Mouse (Mus musculus) embryonic facial prominence, embryonic 14.5 days (tissue): ENCODE measurements around the gene Secisbp2l. TPM values are rescaled to one million over a fixed set of nuclear protein-coding genes. Genes with fewer than 3 reads are reported as not detected.

Source experiments
- ATAC-seq: fragments of 200-750 bp; cut with Nextera tagmentation; 2 replicates; pipeline ENCODE4 v1.8.0; 2017; ENCODE audit warnings: low read depth, moderate number of reproducible peaks, moderate TSS enrichment
- DNase-seq: peaks from one replicate; pipeline ENCODE4 v3.0.0-alpha.2; 2015; ENCODE audit warnings: low spot score
- H3K27ac ChIP-seq: fragments of 300-500 bp; sonication (generic); replicated peaks from 2 replicates; pipeline ENCODE4 v1.5.1; 2014; ENCODE audit warnings: low read depth, mild to moderate bottlenecking, low read length, moderate library complexity
- H3K27me3 ChIP-seq: fragments of 300-500 bp; sonication (generic); replicated peaks from 2 replicates; pipeline ENCODE4 v1.6.1; 2014; ENCODE audit warnings: low read length; ENCODE audit not compliant: control insufficient read depth, insufficient read depth
- H3K36me3 ChIP-seq: fragments of 300-500 bp; sonication (generic); 2 replicates; pipeline ENCODE4 v1.6.1; 2014; ENCODE audit warnings: low read length, mixed read lengths; ENCODE audit not compliant: control insufficient read depth, insufficient read depth
- H3K4me1 ChIP-seq: fragments of 300-500 bp; sonication (generic); 2 replicates; pipeline ENCODE4 v1.6.1; 2014; ENCODE audit warnings: antibody characterized with exemption, low read length; ENCODE audit not compliant: control insufficient read depth, insufficient read depth
- H3K4me2 ChIP-seq: fragments of 300-500 bp; sonication (generic); 2 replicates; pipeline ENCODE4 v1.6.1; 2014; ENCODE audit warnings: low read depth, mild to moderate bottlenecking, low read length, moderate library complexity, mixed read lengths
- H3K4me3 ChIP-seq: fragments of 300-500 bp; sonication (generic); 2 replicates; pipeline ENCODE4 v1.5.1; 2014; ENCODE audit warnings: low read depth, mild to moderate bottlenecking, low read length
- H3K9ac ChIP-seq: fragments of 300-500 bp; sonication (generic); 2 replicates; pipeline ENCODE4 v1.6.1; 2014; ENCODE audit warnings: low read depth, mild to moderate bottlenecking, low read length, moderate library complexity, mixed read lengths
- H3K9me3 ChIP-seq: fragments of 300-500 bp; sonication (generic); 2 replicates; pipeline ENCODE4 v1.6.1; 2016; ENCODE audit warnings: low read length; ENCODE audit not compliant: control insufficient read depth
- WGBS: fragments of 180-500 bp; shearing (Covaris S2); extraction: QIAGEN DNeasy Blood & Tissue Kit; methylation state at CpG from one replicate; pipeline ENCODE4 v1.1.7; 2014; 5-methylcytosine and 5-hydroxymethylcytosine counted together
- polyA plus RNA-seq: library from polyadenylated mRNA; unstranded; fragments of >200 nt; fragmentation: Nextera tagmentation; extraction: Ambion mirVana; gene quantifications from 2 replicates; pipeline ENCODE4 v1.2.1, GENCODE M21; 2014

The Secisbp2l gene
- polyA plus RNA-seq, 1 experiment from 2014 or later: 21.8 TPM

- no peaks in the 10 kb centered on the region for H3K27me3 ChIP-seq
- no peaks in the 10 kb centered on the region for H3K9me3 ChIP-seq
- no peak overlapping the region for H3K27ac ChIP-seq
- no peaks in the 10 kb centered on the region for H3K36me3 ChIP-seq
- H3K9ac ChIP-seq: no peak overlapping the region
- DNase-seq: no peak
- WGBS: 88% methylated on average over 4 of the region's 4 CpGs
- no peak for ATAC-seq
- no peak overlapping the region for H3K4me2 ChIP-seq
- H3K4me1 ChIP-seq: no peaks in the 10 kb centered on the region
- H3K4me3 ChIP-seq: no peak overlapping the region
These were observed 7.6 kb upstream of the Secisbp2l start for GRCm38 (mm10) chr2:125790242-125790641.

GRCm38 (mm10) chr2:125789265-125789664, 6.6 kb upstream of the Secisbp2l start:
- no peaks in the 10 kb centered on the region for H3K36me3 ChIP-seq
- 64% methylated on average over 5 of the region's 5 CpGs for WGBS
- no peaks in the 10 kb centered on the region for H3K9me3 ChIP-seq
- DNase-seq (no peak), ATAC-seq (no peak)
- no peak overlapping the region for H3K27ac ChIP-seq
- H3K4me1 ChIP-seq: no peaks in the 10 kb centered on the region
- no peak overlapping the region for H3K4me3 ChIP-seq
- H3K9ac ChIP-seq: no peak overlapping the region
- H3K27me3 ChIP-seq: no peaks in the 10 kb centered on the region
- H3K4me2 ChIP-seq: no peak overlapping the region

GRCm38 (mm10) chr2:125788785-125789184, 6.1 kb upstream of the Secisbp2l start:
- Histone ChIP-seq H3K27ac (no peak overlapping the region), H3K9ac (no peak overlapping the region), H3K36me3 (no peaks in the 10 kb centered on the region), H3K4me1 (no peaks in the 10 kb centered on the region), H3K4me2 (no peak overlapping the region), H3K9me3 (no peaks in the 10 kb centered on the region), H3K27me3 (no peaks in the 10 kb centered on the region), H3K4me3 (no peak overlapping the region)
- no peak for DNase-seq
- 81% methylated on average over 3 of the region's 3 CpGs for WGBS
- ATAC-seq: no peak

GRCm38 (mm10) chr2:125788351-125788750, 5.7 kb upstream of the Secisbp2l start:
- ATAC-seq (no peak), DNase-seq (no peak)
- Histone ChIP-seq H3K9ac (no peak overlapping the region), H3K27me3 (no peaks in the 10 kb centered on the region), H3K9me3 (no peaks in the 10 kb centered on the region), H3K4me1 (peaks cover 4% of the 10 kb centered on the region; the same call in 1 of the 2 replicates), H3K36me3 (no peaks in the 10 kb centered on the region), H3K4me2 (no peak overlapping the region), H3K27ac (no peak overlapping the region), H3K4me3 (no peak overlapping the region)

- no peak for DNase-seq
- Histone ChIP-seq H3K27me3 (no peaks in the 10 kb centered on the region), H3K4me1 (peaks cover 19% of the 10 kb centered on the region; the same call in 1 of the 2 replicates), H3K36me3 (no peaks in the 10 kb centered on the region), H3K9me3 (no peaks in the 10 kb centered on the region), H3K4me3 (no peak overlapping the region), H3K4me2 (no peak overlapping the region), H3K27ac (no peak overlapping the region), H3K9ac (no peak overlapping the region)
- ATAC-seq: no peak
- 70% methylated on average over 4 of the region's 4 CpGs for WGBS
These were observed 2.4 kb upstream of the Secisbp2l start for GRCm38 (mm10) chr2:125785021-125785420.

- 32% methylated on average over 4 of the region's 4 CpGs for WGBS
- Histone ChIP-seq H3K9ac (no peak overlapping the region), H3K27me3 (no peaks in the 10 kb centered on the region), H3K27ac (no peak overlapping the region), H3K9me3 (no peaks in the 10 kb centered on the region), H3K4me2 (no peak overlapping the region), H3K4me3 (no peak overlapping the region), H3K36me3 (no peaks in the 10 kb centered on the region; the same call in 1 of the 2 replicates), H3K4me1 (peaks cover 19% of the 10 kb centered on the region; the same call in 1 of the 2 replicates)
- ATAC-seq: no peak
- no peak for DNase-seq
These were observed 1.7 kb upstream of the Secisbp2l start for GRCm38 (mm10) chr2:125784392-125784791.

GRCm38 (mm10) chr2:125783868-125784267, 1.2 kb upstream of the Secisbp2l start:
- WGBS: 44% methylated on average over 4 of the region's 4 CpGs

GRCm38 (mm10) chr2:125781978-125782718, 522 bp downstream of the Secisbp2l start:
- H3K4me3 ChIP-seq: peak overlapping the region; percentile 85
- peak overlapping the region; percentile 84 for H3K27ac ChIP-seq
- H3K36me3 ChIP-seq: no peaks in the 10 kb centered on the region; the same call in 1 of the 2 replicates
- WGBS: 4% methylated on average over 40 of the region's 44 CpGs
- no peaks in the 10 kb centered on the region for H3K9me3 ChIP-seq
- peak overlapping the region; percentile 92 for H3K9ac ChIP-seq
- ATAC-seq (no peak), DNase-seq (no peak)
- peaks cover 19% of the 10 kb centered on the region; the same call in 1 of the 2 replicates for H3K4me1 ChIP-seq
- H3K4me2 ChIP-seq: peak overlapping the region; percentile 78
- no peaks in the 10 kb centered on the region for H3K27me3 ChIP-seq

More at GRCm38 (mm10) chr2:125783868-125784267, 1.2 kb upstream of the Secisbp2l start:
- ATAC-seq (no peak), DNase-seq (no peak)
- Histone ChIP-seq H3K27ac (no peak overlapping the region), H3K4me1 (peaks cover 19% of the 10 kb centered on the region; the same call in 1 of the 2 replicates), H3K36me3 (no peaks in the 10 kb centered on the region; the same call in 1 of the 2 replicates), H3K27me3 (no peaks in the 10 kb centered on the region), H3K4me2 (no peak overlapping the region), H3K9ac (no peak overlapping the region), H3K4me3 (no peak overlapping the region), H3K9me3 (no peaks in the 10 kb centered on the region)

GRCm38 (mm10) chr2:125781006-125781405, 1.7 kb downstream of the Secisbp2l start:
- ATAC-seq: no peak
- Histone ChIP-seq H3K36me3 (no peaks in the 10 kb centered on the region; the same call in 1 of the 2 replicates), H3K9me3 (no peaks in the 10 kb centered on the region), H3K4me2 (peak overlapping the region; percentile 78), H3K4me3 (peak overlapping the region; percentile 85), H3K4me1 (peaks cover 19% of the 10 kb centered on the region; the same call in 1 of the 2 replicates), H3K27me3 (no peaks in the 10 kb centered on the region), H3K9ac (peak overlapping the region; percentile 92), H3K27ac (no peak overlapping the region)
- no peak for DNase-seq
- 42% methylated on average over 2 of the region's 2 CpGs for WGBS
